Mouse (Mus musculus) limb, embryonic 11.5 days (tissue): ENCODE measurements around the gene Ulk4. TPM values are rescaled to one million over a fixed set of nuclear protein-coding genes. Genes with fewer than 3 reads are reported as not detected.
"Not testable (repeated sequence)": the region's sequence is repeated elsewhere in the genome, so short reads cannot be mapped to it uniquely, and the experiment has no call there.

Experiments
- ATAC-seq: fragments of 200-750 bp; cut with Nextera tagmentation; 2 replicates; pipeline ENCODE4 v1.8.0; 2017; ENCODE audit warnings: low read depth; ENCODE audit not compliant: insufficient number of reproducible peaks, low FRiP score, low TSS enrichment
- DNase-seq: peaks from one replicate; pipeline ENCODE4 v3.0.0-alpha.2; 2015; ENCODE audit warnings: low spot score
- H3K27ac ChIP-seq: fragments of 300-500 bp; sonication (generic); replicated peaks from 2 replicates; pipeline ENCODE4 v1.5.1; 2014; ENCODE audit warnings: low read depth, mild to moderate bottlenecking, low read length
- H3K27me3 ChIP-seq: fragments of 300-500 bp; sonication (generic); 2 replicates; pipeline ENCODE4 v1.6.1; 2014; ENCODE audit warnings: mild to moderate bottlenecking, low read length, mixed read lengths; ENCODE audit not compliant: control insufficient read depth, insufficient read depth
- H3K36me3 ChIP-seq: fragments of 300-500 bp; sonication (generic); 2 replicates; pipeline ENCODE4 v1.6.1; 2014; ENCODE audit warnings: mild to moderate bottlenecking, low read length, moderate library complexity, mixed read lengths; ENCODE audit not compliant: control insufficient read depth, insufficient read depth
- H3K4me1 ChIP-seq: fragments of 300-500 bp; sonication (generic); 2 replicates; pipeline ENCODE4 v1.6.1; 2014; ENCODE audit warnings: low read length, mixed read lengths; ENCODE audit not compliant: control insufficient read depth, insufficient read depth
- H3K4me2 ChIP-seq: fragments of 300-500 bp; sonication (generic); 2 replicates; pipeline ENCODE4 v1.6.1; 2014; ENCODE audit warnings: low read depth, mild to moderate bottlenecking, moderate library complexity; ENCODE audit not compliant: severe bottlenecking
- H3K4me3 ChIP-seq: fragments of 300-500 bp; sonication (generic); 2 replicates; pipeline ENCODE4 v1.5.1; 2014; ENCODE audit warnings: low read depth, low read length
- H3K9ac ChIP-seq: fragments of 300-500 bp; sonication (generic); 2 replicates; pipeline ENCODE4 v1.6.1; 2014; ENCODE audit warnings: mild to moderate bottlenecking, low read length
- H3K9me3 ChIP-seq: fragments of 300-500 bp; sonication (generic); 2 replicates; pipeline ENCODE4 v1.6.1; 2016; ENCODE audit warnings: low read length; ENCODE audit not compliant: control insufficient read depth
- WGBS: fragments of 180-500 bp; shearing (Covaris S2); extraction: QIAGEN DNeasy Blood & Tissue Kit; methylation state at CpG from one replicate; pipeline ENCODE4 v1.1.7; 2014; 5-methylcytosine and 5-hydroxymethylcytosine counted together
- polyA plus RNA-seq: library from polyadenylated mRNA; unstranded; fragments of >200 nt; fragmentation: Nextera tagmentation; extraction: Ambion mirVana; gene quantifications from 2 replicates; pipeline ENCODE4 v1.2.1, GENCODE M21; 2014

The Ulk4 gene
- polyA plus RNA-seq, 1 experiment from 2014 or later = 147 TPM

DNA sequence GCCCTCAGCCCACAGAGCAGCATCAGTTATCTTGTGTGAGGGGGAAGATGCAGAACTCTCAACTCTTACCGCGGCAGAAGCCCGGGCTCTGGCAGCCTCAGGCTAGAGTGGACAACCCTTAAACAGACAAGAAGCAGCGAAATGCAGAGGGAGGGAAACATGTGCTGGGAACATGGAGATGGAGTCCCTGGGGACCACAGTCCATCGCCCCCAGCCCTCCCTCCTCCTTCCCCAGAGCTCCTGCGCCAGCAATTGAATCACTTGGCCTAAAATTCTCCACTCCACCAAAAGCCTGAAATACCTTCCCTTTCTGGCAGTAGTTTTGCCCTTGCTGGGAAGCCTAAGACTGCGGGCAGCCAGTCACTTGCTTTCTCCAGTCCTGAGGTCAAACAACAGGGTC, 72.0 kb downstream of the Ulk4 start:
- no peak overlapping the region for H3K4me3 ChIP-seq
- H3K36me3 ChIP-seq = no peaks in the 10 kb centered on the region
- peak; percentile 18 for DNase-seq
- ATAC-seq = no peak
- H3K9ac ChIP-seq = no peak overlapping the region
- H3K27ac ChIP-seq = no peak overlapping the region
- H3K27me3 ChIP-seq = no peaks in the 10 kb centered on the region
- 74% methylated on average over 7 of the region's 7 CpGs for WGBS
- H3K9me3 ChIP-seq = no peaks in the 10 kb centered on the region
- no peaks in the 10 kb centered on the region for H3K4me1 ChIP-seq
- no peak overlapping the region for H3K4me2 ChIP-seq

DNA sequence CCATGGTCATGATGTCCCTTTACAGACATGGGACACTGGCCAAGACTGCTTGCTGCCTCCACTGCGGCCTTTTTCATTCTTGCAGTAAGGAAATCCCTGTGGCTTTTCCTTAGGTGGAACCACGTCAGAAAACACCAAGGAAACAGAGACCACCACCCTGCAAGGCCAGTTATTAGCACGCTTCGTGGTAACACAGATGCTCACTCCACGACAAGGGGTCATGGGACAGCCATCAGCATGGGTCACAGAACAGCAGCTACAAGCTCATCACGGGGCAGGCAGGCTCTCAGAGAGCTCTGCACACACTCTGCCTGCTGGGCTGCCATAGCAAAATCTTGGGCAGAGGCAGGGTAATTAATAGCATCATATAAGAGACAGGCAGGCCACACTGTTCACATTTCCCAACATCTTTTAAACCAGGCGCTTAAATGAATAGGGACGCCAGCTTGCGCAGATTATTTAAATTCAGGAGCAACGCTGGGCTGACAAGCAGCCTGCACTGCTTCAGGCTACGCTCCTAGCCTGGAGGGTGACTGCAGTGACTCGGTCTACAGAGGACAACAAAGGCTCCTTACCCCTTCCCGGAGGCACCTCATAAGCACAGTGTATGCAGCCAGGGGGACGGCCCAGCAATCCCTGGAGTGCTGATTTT, 72.7 kb downstream of the Ulk4 start:
- no peaks in the 10 kb centered on the region for H3K9me3 ChIP-seq
- no peaks in the 10 kb centered on the region for H3K27me3 ChIP-seq
- no peak overlapping the region for H3K9ac ChIP-seq
- no peak for ATAC-seq
- WGBS = 89% methylated on average over 14 of the region's 14 CpGs
- H3K27ac ChIP-seq = no peak overlapping the region
- no peaks in the 10 kb centered on the region for H3K4me1 ChIP-seq
- no peak overlapping the region for H3K4me3 ChIP-seq
- H3K4me2 ChIP-seq = no peak overlapping the region
- H3K36me3 ChIP-seq = no peaks in the 10 kb centered on the region
- peak; percentile 18 for DNase-seq

DNA sequence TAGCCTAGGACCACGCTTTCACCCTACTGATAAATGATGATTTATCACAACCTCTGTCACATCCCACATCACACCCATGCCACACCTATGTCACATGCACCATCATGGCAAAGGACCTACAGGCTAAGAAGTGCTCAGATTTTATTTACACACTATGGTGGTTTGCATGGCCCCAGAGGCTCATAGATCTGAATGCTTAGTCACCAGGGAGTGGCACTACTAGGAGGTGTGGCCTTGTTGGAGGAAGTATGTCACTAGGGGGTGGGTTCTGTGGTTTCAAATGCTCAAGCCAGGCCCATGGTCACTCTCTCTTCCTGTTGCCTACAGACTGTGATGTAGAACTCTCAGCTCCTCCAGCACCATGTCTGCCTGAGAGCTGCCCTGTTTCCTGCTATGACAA, 73.3 kb downstream of the Ulk4 start:
- no peak overlapping the region for H3K9ac ChIP-seq
- H3K4me2 ChIP-seq = no peak overlapping the region
- ATAC-seq (no peak), DNase-seq (peak; percentile 3)
- no peaks in the 10 kb centered on the region for H3K36me3 ChIP-seq
- H3K9me3 ChIP-seq = no peaks in the 10 kb centered on the region
- H3K27ac ChIP-seq = no peak overlapping the region
- H3K4me3 ChIP-seq = no peak overlapping the region
- no peaks in the 10 kb centered on the region for H3K27me3 ChIP-seq
- no peaks in the 10 kb centered on the region for H3K4me1 ChIP-seq
- WGBS = 81% methylated on average over 1 of the region's 1 CpGs

DNA sequence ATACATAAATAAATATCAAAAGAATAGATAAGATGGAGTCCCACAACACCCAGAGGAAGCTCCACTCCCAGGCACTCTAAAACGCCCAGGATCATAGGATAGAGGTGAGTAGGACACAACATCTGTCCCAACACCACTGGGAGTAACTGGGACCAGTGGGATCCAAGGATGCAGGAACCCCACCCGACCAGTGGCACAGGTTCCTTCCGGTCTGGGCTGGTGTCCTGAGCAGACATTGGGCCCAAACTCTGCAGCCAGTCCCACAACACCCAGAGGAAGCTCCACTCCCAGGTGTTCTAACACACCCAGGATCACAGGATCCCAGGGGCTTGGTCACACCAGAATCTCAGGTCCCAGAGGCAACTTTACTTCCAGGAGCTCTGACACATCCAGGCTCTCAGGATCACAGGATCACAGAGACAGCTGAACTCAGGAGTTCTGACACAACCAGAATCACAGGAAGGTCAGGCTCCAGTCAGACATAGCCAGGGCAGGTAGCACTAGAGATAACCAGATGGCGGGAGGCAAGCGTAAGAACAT, 77.8 kb downstream of the Ulk4 start:
- not testable (repeated sequence) for DNase-seq
- 88% methylated on average over 5 of the region's 5 CpGs for WGBS

DNA sequence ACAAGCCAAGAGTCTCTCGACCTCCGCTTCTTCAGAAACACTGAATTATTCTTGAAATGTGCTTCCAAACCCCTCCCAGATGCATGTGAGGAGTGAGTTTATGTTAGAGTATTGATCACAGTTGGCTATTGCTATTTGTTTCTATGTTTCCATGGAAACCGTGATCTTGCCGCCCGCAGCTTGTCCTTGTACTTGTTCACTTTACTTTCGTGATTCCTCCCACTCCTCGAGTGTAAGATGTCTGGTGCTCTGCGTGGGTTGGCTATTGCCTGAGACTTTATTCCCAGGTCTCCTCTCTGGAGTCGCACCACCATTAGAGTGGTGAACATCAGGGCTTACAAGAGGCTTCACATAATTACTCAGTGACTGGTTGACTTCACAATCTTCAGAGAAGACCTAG, 80.5 kb downstream of the Ulk4 start:
- peaks cover 6% of the 10 kb centered on the region; the same call in 1 of the 2 replicates for H3K9me3 ChIP-seq

More for the DNA sequence above, 77.8 kb downstream of the Ulk4 start:
- not testable (repeated sequence) for ATAC-seq, H3K4me1 ChIP-seq, H3K27me3 ChIP-seq, H3K9me3 ChIP-seq, H3K4me3 ChIP-seq, H3K27ac ChIP-seq, H3K36me3 ChIP-seq, H3K4me2 ChIP-seq, H3K9ac ChIP-seq

DNA sequence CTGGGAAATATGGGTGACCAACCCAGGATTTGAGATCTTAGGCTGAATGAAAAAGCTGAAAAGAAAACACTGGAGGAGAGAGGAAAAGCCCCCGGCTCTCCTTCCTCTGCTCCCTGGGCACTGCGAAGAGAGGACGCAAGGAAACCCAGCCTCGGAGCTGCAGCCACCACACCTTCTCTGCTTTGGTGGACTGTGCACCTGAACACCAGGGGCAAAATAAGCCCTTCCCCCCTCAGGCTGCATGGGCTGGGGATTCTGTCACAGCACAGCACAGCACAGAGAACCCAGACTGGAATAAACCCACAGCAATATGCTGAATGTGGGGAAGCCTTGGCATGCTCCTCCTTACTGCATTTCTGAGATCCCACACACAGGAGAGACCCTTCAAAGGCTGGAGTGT, 81.9 kb downstream of the Ulk4 start:
- ATAC-seq = no peak
- no peak overlapping the region for H3K4me2 ChIP-seq
- H3K9ac ChIP-seq = no peak overlapping the region
- no peak overlapping the region for H3K4me3 ChIP-seq
- no peaks in the 10 kb centered on the region for H3K36me3 ChIP-seq
- H3K27me3 ChIP-seq = no peaks in the 10 kb centered on the region
- no peak for DNase-seq
- H3K9me3 ChIP-seq = peaks cover 6% of the 10 kb centered on the region; the same call in 1 of the 2 replicates
- no peak overlapping the region for H3K27ac ChIP-seq
- WGBS = 95% methylated on average over 4 of the region's 4 CpGs
- no peaks in the 10 kb centered on the region for H3K4me1 ChIP-seq

More for the DNA sequence above, 80.5 kb downstream of the Ulk4 start:
- H3K4me1 ChIP-seq = no peaks in the 10 kb centered on the region
- no peak overlapping the region for H3K4me2 ChIP-seq
- DNase-seq (no peak), ATAC-seq (no peak)
- H3K27ac ChIP-seq = no peak overlapping the region
- H3K27me3 ChIP-seq = no peaks in the 10 kb centered on the region
- no peak overlapping the region for H3K4me3 ChIP-seq
- WGBS = 90% methylated on average over 9 of the region's 9 CpGs
- H3K36me3 ChIP-seq = no peaks in the 10 kb centered on the region
- no peak overlapping the region for H3K9ac ChIP-seq

DNA sequence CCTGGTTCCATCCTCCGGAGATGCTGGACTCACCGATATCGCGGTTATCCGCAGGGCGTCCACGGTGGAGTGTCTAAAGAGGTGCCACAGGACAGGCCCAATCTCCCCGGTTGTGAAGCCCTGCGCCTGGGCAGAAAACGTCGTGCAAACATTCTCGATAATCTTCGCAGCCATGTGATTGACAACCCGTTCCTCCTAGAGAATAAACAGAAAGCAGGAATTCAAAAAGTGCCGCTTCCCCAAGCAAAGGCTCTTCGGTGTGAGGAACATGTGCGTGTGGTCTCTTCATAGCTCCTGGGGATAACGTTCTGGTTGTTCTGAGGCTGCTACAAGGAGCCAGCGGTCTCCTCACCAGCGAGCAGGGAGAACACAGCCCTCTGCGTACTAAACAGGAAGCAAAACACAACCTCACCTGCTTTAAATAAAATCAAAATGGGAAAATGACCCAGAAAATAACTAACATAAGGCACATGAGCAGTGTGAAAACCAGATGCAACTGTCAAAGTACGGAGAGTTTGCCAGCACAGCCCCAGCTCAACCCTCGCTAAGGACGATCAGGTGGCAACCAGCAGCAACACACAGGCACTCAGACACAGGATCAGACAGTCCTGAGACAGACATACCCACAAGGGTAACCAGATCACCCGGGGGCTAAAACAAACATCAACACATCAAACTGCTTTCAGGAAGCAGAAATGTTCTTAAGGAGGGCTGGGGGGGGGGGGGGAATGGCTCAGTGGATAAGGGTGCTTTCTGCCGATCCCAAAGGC, 84.2 kb downstream of the Ulk4 start:
- Histone ChIP-seq H3K9ac (no peak overlapping the region), H3K4me3 (no peak overlapping the region), H3K4me2 (no peak overlapping the region), H3K36me3 (no peaks in the 10 kb centered on the region), H3K27ac (no peak overlapping the region), H3K27me3 (no peaks in the 10 kb centered on the region), H3K9me3 (peaks cover 6% of the 10 kb centered on the region; the same call in 1 of the 2 replicates), H3K4me1 (no peaks in the 10 kb centered on the region)
- DNase-seq (no peak), ATAC-seq (no peak)
- WGBS = 90% methylated on average over 26 of the region's 26 CpGs

DNA sequence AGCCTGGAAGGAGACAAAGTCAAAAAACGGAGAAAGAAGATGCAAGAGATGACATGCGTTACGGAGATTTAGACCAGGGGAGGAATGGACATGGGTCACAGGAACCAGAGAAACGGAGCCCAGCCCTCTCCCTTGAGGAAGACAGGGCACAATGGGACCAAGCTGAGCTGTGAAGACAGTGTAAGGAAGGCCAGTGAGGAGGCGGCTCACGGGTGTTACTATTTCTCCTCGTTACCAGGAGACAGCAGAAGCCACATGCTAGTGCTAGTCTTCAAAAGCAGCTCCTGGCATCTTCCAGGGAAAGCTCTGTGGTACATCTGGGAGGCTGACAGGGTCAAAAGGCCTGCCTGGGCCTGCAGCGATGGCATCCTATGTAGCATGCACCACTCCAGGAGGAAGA, 89.2 kb downstream of the Ulk4 start:
- Histone ChIP-seq H3K36me3 (no peaks in the 10 kb centered on the region), H3K4me3 (no peak overlapping the region), H3K9ac (no peak overlapping the region), H3K9me3 (no peaks in the 10 kb centered on the region), H3K27ac (no peak overlapping the region), H3K4me2 (no peak overlapping the region), H3K4me1 (no peaks in the 10 kb centered on the region), H3K27me3 (no peaks in the 10 kb centered on the region)
- 83% methylated on average over 8 of the region's 8 CpGs for WGBS
- DNase-seq = no peak
- no peak for ATAC-seq
